Mouse (Mus musculus) myocyte (in vitro differentiated cells): ENCODE measurements around the gene Uba2.

Experiments
- E2F4 ChIP-seq: IDR thresholded peaks from one replicate; pipeline ENCODE4 v1.6.1; 2011; ENCODE audit warnings: mild to moderate bottlenecking, control low read depth, moderate library complexity; ENCODE audit not compliant: insufficient read depth
- POLR2A ChIP-seq: IDR thresholded peaks from one replicate; pipeline ENCODE4 v1.6.1; 2011; ENCODE audit warnings: low read depth, mild to moderate bottlenecking, control low read depth, moderate library complexity; ENCODE audit not compliant: insufficient read length

DNA sequence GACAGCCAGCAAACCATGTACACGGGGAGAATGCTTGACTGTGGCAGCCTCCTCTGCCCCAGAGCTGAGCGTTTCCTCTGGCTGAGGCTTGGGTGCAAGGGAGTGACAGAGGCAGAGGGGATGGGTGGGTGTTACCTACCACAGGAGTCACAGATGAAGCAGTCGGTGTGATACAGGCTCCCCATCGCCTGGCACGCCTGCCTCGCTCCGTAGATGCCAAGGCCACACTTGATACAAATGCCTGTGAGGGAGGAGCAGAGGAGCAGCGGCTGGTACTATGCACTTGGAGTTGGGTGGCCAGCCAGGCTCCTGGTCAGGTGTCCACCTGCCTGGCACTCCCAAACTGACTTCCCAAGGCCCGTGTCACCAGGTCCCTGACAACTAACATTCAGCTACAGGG is 44.1 kb downstream of the Uba2 start:
- TF ChIP-seq E2F4 (no peak), POLR2A (no peak)
